Mouse (Mus musculus): Measurements from ENCODE around the gene Actbl2. TPM values are rescaled to one million over a fixed set of nuclear protein-coding genes. Genes with fewer than 3 reads are reported as not detected.

Actbl2 gene
- polyA plus RNA-seq, 1 experiment from 2014 or later, result not detected

Other genes with a start within 250 kb of the Actbl2 start
- 54.1 and 59.3 TPM in 2 replicates for gene Gpbp1, start 235.1 kb downstream of the Actbl2 start, polyA plus RNA-seq (2014; fragmentation: Nextera tagmentation; extraction: Ambion mirVana)

All from heart, embryonic 14.5 days (tissue).